ENCODE assay signal across 32 mouse cellular contexts in genomic region chr19:53375299-53375698, GRCm38 (mm10). TPM values are rescaled to one million over a fixed set of nuclear protein-coding genes. Genes with fewer than 3 reads are reported as not detected.
A peak's percentile ranks its signal among the peaks of the same experiment; 100 is the strongest.
DNase-seq lines count a peak whose midpoint lies in the region; ATAC-seq and TF ChIP-seq lines count a peak whose summit lies in the region.
"Had no signal": no experiment of that assay in that cellular context is flagged by ENCODE, and none has a peak within 500 bp of the region (broad histone marks: within the 10 kb centered on the region; RNA-seq: fewer than 3 reads in every experiment).

No protein-coding gene starts in this region.

- POLR2A ChIA-PET in Patski (lab: Charles Lee), result interaction anchor here (0.9 to 1.1 kb wide), 2 partner anchors 9 to 37 kb away, joined by 3 read pairs; no protein-coding TSS in a partner anchor

- in situ Hi-C loops in Patski (cut with MboI; ENCODE audit: low pct_unique_long_range_greater_than_20kb), result loop anchor here (25.0 kb wide), 2 partner anchors 387 to 562 kb away; partner anchors contain the start of genes Bbip1 and Shoc2

- no peaks in the 10 kb centered on the region for H3K9me3 ChIP-seq in kidney, embryonic 15.5 days (replicated peaks)
- no peaks in the 10 kb centered on the region for H3K9me3 ChIP-seq in kidney, postnatal 0 days (replicated peaks; ENCODE audit: low read length)
- H3K9me3 ChIP-seq: embryonic facial prominence, embryonic 13.5 days; embryonic facial prominence, embryonic 15.5 days; forebrain, embryonic 10.5 days; forebrain, embryonic 12.5 days had no signal

- ATAC-seq in kidney, embryonic 15.5 days (replicated peaks; ENCODE audit: low FRiP score), result no peak; the same call in 1 of the 2 replicates
- ATAC-seq in kidney, postnatal 0 days (replicated peaks; ENCODE audit: low FRiP score, low read depth), result no peak
- ATAC-seq in Patski, result peak; percentile 9
- ATAC-seq: activated CD4-positive, CD25-positive, alpha-beta regulatory T cell, adult 4 months; forebrain, embryonic 14.5 days; forebrain, embryonic 16.5 days had no signal

- peaks cover 18% of the 10 kb centered on the region for H3K4me1 ChIP-seq in kidney, adult 2 months (ENCODE audit: control insufficient read depth, insufficient read depth, low read length)
- H3K4me1 ChIP-seq in kidney, embryonic 15.5 days, result peaks cover 8% of the 10 kb centered on the region; the same call in 1 of the 2 replicates
- 0 out of 2 replicates have a peak, but pooled peaks cover 3% of the 10 kb centered on the region for H3K4me1 ChIP-seq in kidney, postnatal 0 days (replicated peaks; ENCODE audit: insufficient read depth, low read length)
- H3K4me1 ChIP-seq: embryonic facial prominence, embryonic 13.5 days; embryonic facial prominence, embryonic 15.5 days; forebrain, embryonic 10.5 days; forebrain, embryonic 12.5 days had no signal

- no peak overlapping the region for H3K4me2 ChIP-seq in kidney, embryonic 15.5 days
- no peak overlapping the region for H3K4me2 ChIP-seq in kidney, postnatal 0 days (ENCODE audit: low read length)
- H3K4me2 ChIP-seq: embryonic facial prominence, embryonic 13.5 days; embryonic facial prominence, embryonic 15.5 days; forebrain, embryonic 12.5 days had no signal

- peak overlapping the region; percentile 51 for H3K27ac ChIP-seq in kidney, adult 2 months (ENCODE audit: insufficient read depth, low read depth, low read length)
- H3K27ac ChIP-seq in kidney, embryonic 15.5 days, result peak overlapping the region; percentile 67
- H3K27ac ChIP-seq in kidney, postnatal 0 days, result peak overlapping the region; percentile 51
- H3K27ac ChIP-seq: embryonic facial prominence, embryonic 13.5 days; embryonic facial prominence, embryonic 15.5 days; forebrain, embryonic 10.5 days; forebrain, embryonic 12.5 days had no signal

- DNase-seq in kidney, adult 2 months, result peak; percentile 67
- DNase-seq in kidney, adult 11 months, result no peak
- no peak for DNase-seq in kidney, postnatal 10 days
- DNase-seq in kidney, postnatal 0 days (ENCODE audit: low spot score), result no peak
- no peak for DNase-seq in kidney, postnatal 14 days
- no peak for DNase-seq in Patski (ENCODE audit: low read depth, low spot score)
- no peak for DNase-seq in adrenal gland, postnatal 14 days
- DNase-seq: adrenal gland, adult 8-10 months; adrenal gland, postnatal 25 days; cerebellum, adult 11 months; cerebellum, adult 18-20 months; cerebellum, adult 8-10 months; cerebellum, adult 9-11 months; cerebellum, postnatal 14 days; cerebellum, postnatal 36 days; embryo, embryonic 11 days had no signal

- TF ChIP-seq CTCF in kidney, adult 2 months (conservative IDR thresholded peaks at IDR 0.05; ENCODE audit: insufficient read depth, insufficient read length, low read depth, low read length), result no peak
- TF ChIP-seq CTCF in kidney, postnatal 0 days (IDR thresholded peaks at IDR 0.05; ENCODE audit: low read depth), result no peak
- no peak for TF ChIP-seq CTCF in Patski (IDR thresholded peaks at IDR 0.05)

- 46% methylated on average over 6 of the region's 6 CpGs for WGBS in kidney, adult 2 months
- 85% methylated on average over 6 of the region's 6 CpGs for whole genome bisulfite sequencing in kidney, embryonic 15.5 days
- 77% methylated on average over 6 of the region's 6 CpGs for WGBS in kidney, postnatal 0 days

- CTCF ChIA-PET in Patski (lab: Charles Lee), result interaction anchor here (1.0 kb wide), 3 partner anchors 37 to 127 kb away, joined by 3 read pairs; no protein-coding TSS in a partner anchor

- no peak overlapping the region for H3K9ac ChIP-seq in kidney, embryonic 15.5 days
- no peak overlapping the region for H3K9ac ChIP-seq in kidney, postnatal 0 days (ENCODE audit: low read depth, low read length)
- H3K9ac ChIP-seq: embryonic facial prominence, embryonic 13.5 days; embryonic facial prominence, embryonic 15.5 days; forebrain, embryonic 12.5 days had no signal

- no peak for TF ChIP-seq POLR2A in kidney, adult 2 months (IDR thresholded peaks at IDR 0.05; ENCODE audit: low read depth, low read length)

- H3K27me3 ChIP-seq in kidney, adult 2 months (replicated peaks; ENCODE audit: control insufficient read depth, insufficient read depth, low read length), result no peaks in the 10 kb centered on the region
- H3K27me3 ChIP-seq in kidney, embryonic 15.5 days, result no peaks in the 10 kb centered on the region
- no peaks in the 10 kb centered on the region for H3K27me3 ChIP-seq in kidney, postnatal 0 days (ENCODE audit: insufficient read depth, low read length)
- no peaks in the 10 kb centered on the region for H3K27me3 ChIP-seq in Patski
- H3K27me3 ChIP-seq: embryonic facial prominence, embryonic 13.5 days; embryonic facial prominence, embryonic 15.5 days; forebrain, embryonic 12.5 days had no signal

- no peak overlapping the region for H3K4me3 ChIP-seq in kidney, adult 2 months (ENCODE audit: insufficient read depth, low read depth, low read length)
- no peak overlapping the region for H3K4me3 ChIP-seq in kidney, embryonic 15.5 days (replicated peaks)
- no peak overlapping the region for H3K4me3 ChIP-seq in kidney, postnatal 0 days (replicated peaks; ENCODE audit: low read depth, low read length)
- H3K4me3 ChIP-seq: embryonic facial prominence, embryonic 13.5 days; embryonic facial prominence, embryonic 15.5 days; erythroblast, embryonic 14.5 days; forebrain, embryonic 10.5 days; forebrain, embryonic 12.5 days had no signal

- peaks cover 3% of the 10 kb centered on the region for H3K36me3 ChIP-seq in kidney, adult 2 months (ENCODE audit: control insufficient read depth, insufficient read depth, low read length)
- H3K36me3 ChIP-seq in kidney, embryonic 15.5 days, result peaks cover 68% of the 10 kb centered on the region
- peaks cover 25% of the 10 kb centered on the region for H3K36me3 ChIP-seq in kidney, postnatal 0 days (ENCODE audit: insufficient read depth, low read length)

RNA-seq across cellular contexts. Expression of gene Gm10197, which starts 3.7 kb away (rescaled TPM):
- polyA plus RNA-seq in kidney, adult 2 months (2012; rRNA removed), result not detected in 2 replicates
- polyA plus RNA-seq in kidney, embryonic 15.5 days (2015; fragmentation: Nextera tagmentation; extraction: Ambion mirVana), result not detected in 2 replicates
- polyA plus RNA-seq in kidney, postnatal 0 days (2015; fragmentation: Nextera tagmentation; extraction: Ambion mirVana), result not detected in 2 replicates
- 32.0 TPM for polyA plus RNA-seq in Patski (2021)
- not detected in 2 replicates for total RNA-seq in adrenal gland, postnatal 14 days (2021)
- total RNA-seq: adrenal gland, adult 18-20 months; adrenal gland, adult 8-10 months; adrenal gland, postnatal 25 days; adrenal gland, postnatal 4 days; common myeloid progenitor, adult 5-6 weeks; ES-E14 had no signal
- polyA plus RNA-seq: activated CD4-positive, CD25-positive, alpha-beta regulatory T cell, adult 4 months; brain, embryonic 14.5 days; C2C12; embryonic facial prominence, embryonic 11.5 days; embryonic facial prominence, embryonic 13.5 days; embryonic facial prominence, embryonic 15.5 days; erythroblast, embryonic 14.5 days; forebrain, embryonic 10.5 days; forebrain, embryonic 16.5 days had no signal

RNA-seq across cellular contexts. Expression of gene Smndc1, which starts 15.1 kb away (rescaled TPM):
- 3.4 and 5.9 TPM in 2 replicates for polyA plus RNA-seq in kidney, adult 2 months (2012; rRNA removed)
- polyA plus RNA-seq in kidney, embryonic 15.5 days (2015; fragmentation: Nextera tagmentation; extraction: Ambion mirVana), result 40.6 and 45.1 TPM in 2 replicates
- polyA plus RNA-seq in kidney, postnatal 0 days (2015; fragmentation: Nextera tagmentation; extraction: Ambion mirVana), result 47.2 and 47.6 TPM in 2 replicates
- 59.3 TPM for polyA plus RNA-seq in Patski (2021)
- 43.0 and 44.7 TPM in 2 replicates for total RNA-seq in adrenal gland, postnatal 14 days (2021)

Comparison
In these comparisons a context has a peak if more than half of its experiments do, and no peak if none do; other contexts are left out.
1. RNA of gene Gm10197, which starts 3.7 kb away (polyA plus RNA-seq): 32.0 TPM in Patski (single experiment); not detected in kidney, adult 2 months, not detected in kidney, embryonic 15.5 days and not detected in kidney, postnatal 0 days; every median in the first group is over 10 times any median in the second.
2. Peak in every context shown above with its lines, with median percentiles within 50 percentile points of each other: H3K27ac ChIP-seq.